Mouse (Mus musculus): ENCODE measurements around the gene Syngr4. TPM values are rescaled to one million over a fixed set of nuclear protein-coding genes. Genes with fewer than 3 reads are reported as not detected.

Syngr4 gene
- total and polyA plus RNA-seq, 2 experiments from 2014 or later = 0.71 TPM; not detected in 1

GRCm38 (mm10) chr7:45929688-45930087, 33.2 kb upstream of the Syngr4 start:
- H3K9ac ChIP-seq (replicated peaks; ENCODE audit: low read depth, low read length) = no peak overlapping the region
- H3K4me2 ChIP-seq (ENCODE audit: low read depth, low read length) = no peak overlapping the region
- WGBS = 82% methylated on average over 1 of the region's 1 CpGs
- TF ChIP-seq EP300 (IDR thresholded peaks at IDR 0.05; ENCODE audit: low read depth) (no peak), CTCF (IDR thresholded peaks at IDR 0.05; ENCODE audit: low read depth) (0 out of 2 replicates have a peak, but pooled peaks have one; percentile 15)
- no peak for DNase-seq (ENCODE audit: low spot score)
- 0 out of 2 replicates have a peak, but pooled peaks cover 5% of the 10 kb centered on the region for H3K27me3 ChIP-seq (ENCODE audit: control insufficient read depth, insufficient read depth, low read length)
- ATAC-seq (ENCODE audit: insufficient read depth, low read depth) = no peak
- no peaks in the 10 kb centered on the region for H3K4me1 ChIP-seq (ENCODE audit: control insufficient read depth, insufficient read depth)
- no peak overlapping the region for H3K4me3 ChIP-seq (ENCODE audit: low read depth, low read length)
- H3K27ac ChIP-seq (ENCODE audit: low read depth) = no peak overlapping the region
- H3K9me3 ChIP-seq (replicated peaks; ENCODE audit: control insufficient read depth, low read length) = no peaks in the 10 kb centered on the region; the same call in 1 of the 2 replicates
- H3K36me3 ChIP-seq (replicated peaks; ENCODE audit: control insufficient read depth, insufficient read depth, low read length) = no peaks in the 10 kb centered on the region

GRCm38 (mm10) chr7:45928626-45929295, 32.2 kb upstream of the Syngr4 start:
- no peak for DNase-seq (ENCODE audit: low spot score)
- no peaks in the 10 kb centered on the region for H3K4me1 ChIP-seq (ENCODE audit: control insufficient read depth, insufficient read depth)
- no peaks in the 10 kb centered on the region; the same call in 1 of the 2 replicates for H3K9me3 ChIP-seq (replicated peaks; ENCODE audit: control insufficient read depth, low read length)
- H3K4me2 ChIP-seq (ENCODE audit: low read depth, low read length) = no peak overlapping the region
- H3K27ac ChIP-seq (ENCODE audit: low read depth) = no peak overlapping the region
- H3K9ac ChIP-seq (replicated peaks; ENCODE audit: low read depth, low read length) = no peak overlapping the region
- TF ChIP-seq EP300 (IDR thresholded peaks at IDR 0.05; ENCODE audit: low read depth) (no peak), CTCF (IDR thresholded peaks at IDR 0.05; ENCODE audit: low read depth) (no peak)
- ATAC-seq (ENCODE audit: insufficient read depth, low read depth) = no peak
- no peaks in the 10 kb centered on the region for H3K36me3 ChIP-seq (replicated peaks; ENCODE audit: control insufficient read depth, insufficient read depth, low read length)
- 21% methylated on average over 20 of the region's 23 CpGs for WGBS
- H3K27me3 ChIP-seq (ENCODE audit: control insufficient read depth, insufficient read depth, low read length) = 0 out of 2 replicates have a peak, but pooled peaks cover 5% of the 10 kb centered on the region
- no peak overlapping the region for H3K4me3 ChIP-seq (ENCODE audit: low read depth, low read length)

GRCm38 (mm10) chr7:45924429-45924816, 27.9 kb upstream of the Syngr4 start:
- Histone ChIP-seq H3K4me1 (ENCODE audit: control insufficient read depth, insufficient read depth) (no peaks in the 10 kb centered on the region), H3K27ac (ENCODE audit: low read depth) (peak overlapping the region; percentile 90), H3K27me3 (ENCODE audit: control insufficient read depth, insufficient read depth, low read length) (0 out of 2 replicates have a peak, but pooled peaks cover 5% of the 10 kb centered on the region), H3K36me3 (replicated peaks; ENCODE audit: control insufficient read depth, insufficient read depth, low read length) (no peaks in the 10 kb centered on the region), H3K4me2 (ENCODE audit: low read depth, low read length) (peak overlapping the region; percentile 65), H3K9ac (replicated peaks; ENCODE audit: low read depth, low read length) (peak overlapping the region; percentile 28; the same call in 1 of the 2 replicates), H3K9me3 (replicated peaks; ENCODE audit: control insufficient read depth, low read length) (no peaks in the 10 kb centered on the region), H3K4me3 (ENCODE audit: low read depth, low read length) (peak overlapping the region; percentile 51)
- 12% methylated on average over 14 of the region's 14 CpGs for WGBS
- ATAC-seq (ENCODE audit: insufficient read depth, low read depth) = no peak
- TF ChIP-seq EP300 (IDR thresholded peaks at IDR 0.05; ENCODE audit: low read depth) (no peak), CTCF (IDR thresholded peaks at IDR 0.05; ENCODE audit: low read depth) (peak; percentile 18; the same call in 1 of the 2 replicates)
- no peak for DNase-seq (ENCODE audit: low spot score)

GRCm38 (mm10) chr7:45923762-45924428, 27.4 kb upstream of the Syngr4 start, which contains the start of gene Ccdc114:
Gene Ccdc114 (plus strand): TSS chr7:45924072.
- Histone ChIP-seq H3K4me1 (ENCODE audit: control insufficient read depth, insufficient read depth) (no peaks in the 10 kb centered on the region), H3K27ac (ENCODE audit: low read depth) (peak within 1 kb of the TSS; percentile 90), H3K4me3 (ENCODE audit: low read depth, low read length) (peak within 1 kb of the TSS; percentile 51), H3K4me2 (ENCODE audit: low read depth, low read length) (peak within 1 kb of the TSS; percentile 65), H3K9me3 (replicated peaks; ENCODE audit: control insufficient read depth, low read length) (no peaks in the 10 kb centered on the region), H3K9ac (replicated peaks; ENCODE audit: low read depth, low read length) (peak within 1 kb of the TSS; percentile 28; the same call in 1 of the 2 replicates), H3K36me3 (replicated peaks; ENCODE audit: control insufficient read depth, insufficient read depth, low read length) (0 out of 2 replicates have a peak, but pooled peaks cover 3% of the 10 kb centered on the region), H3K27me3 (ENCODE audit: control insufficient read depth, insufficient read depth, low read length) (no peaks in the 10 kb centered on the region)
- WGBS = 5% methylated on average over 24 of the region's 24 CpGs
- DNase-seq (ENCODE audit: low spot score) = peak; percentile 90
- ATAC-seq (ENCODE audit: insufficient read depth, low read depth) = peak; percentile 80
- no peak for TF ChIP-seq EP300 (IDR thresholded peaks at IDR 0.05; ENCODE audit: low read depth)
- no peak for TF ChIP-seq CTCF (IDR thresholded peaks at IDR 0.05; ENCODE audit: low read depth)

GRCm38 (mm10) chr7:45922928-45923761, 26.6 kb upstream of the Syngr4 start:
- peak overlapping the region; percentile 51 for H3K4me3 ChIP-seq (ENCODE audit: low read depth, low read length)
- H3K27me3 ChIP-seq (ENCODE audit: control insufficient read depth, insufficient read depth, low read length) = no peaks in the 10 kb centered on the region
- peak overlapping the region; percentile 90 for H3K27ac ChIP-seq (ENCODE audit: low read depth)
- TF ChIP-seq CTCF (IDR thresholded peaks at IDR 0.05; ENCODE audit: low read depth) (no peak), EP300 (IDR thresholded peaks at IDR 0.05; ENCODE audit: low read depth) (no peak; the same call in 1 of the 2 replicates)
- H3K4me1 ChIP-seq (ENCODE audit: control insufficient read depth, insufficient read depth) = no peaks in the 10 kb centered on the region
- 1% methylated on average over 37 of the region's 37 CpGs for WGBS
- H3K4me2 ChIP-seq (ENCODE audit: low read depth, low read length) = peak overlapping the region; percentile 65
- H3K9me3 ChIP-seq (replicated peaks; ENCODE audit: control insufficient read depth, low read length) = no peaks in the 10 kb centered on the region
- H3K9ac ChIP-seq (replicated peaks; ENCODE audit: low read depth, low read length) = peak overlapping the region; percentile 28; the same call in 1 of the 2 replicates
- DNase-seq (ENCODE audit: low spot score) = peak; percentile 99
- peak; percentile 86 for ATAC-seq (ENCODE audit: insufficient read depth, low read depth)
- 0 out of 2 replicates have a peak, but pooled peaks cover 3% of the 10 kb centered on the region for H3K36me3 ChIP-seq (replicated peaks; ENCODE audit: control insufficient read depth, insufficient read depth, low read length)

Measured in heart, postnatal 0 days (tissue).